Mouse (Mus musculus) liver, embryonic 12.5 days (tissue): Measurements from ENCODE around the gene Ehmt2. TPM values are rescaled to one million over a fixed set of nuclear protein-coding genes. Genes with fewer than 3 reads are reported as not detected.
A peak's percentile ranks its signal among the peaks of the same experiment; 100 is the strongest.
"Not testable (repeated sequence)": the region's sequence is repeated elsewhere in the genome, so short reads cannot be mapped to it uniquely, and the experiment has no call there.

Source experiments
- ATAC-seq: fragments of 200-750 bp; cut with Nextera tagmentation; 2 replicates; pipeline ENCODE4 v1.8.0; 2017; ENCODE audit warnings: moderate number of reproducible peaks, mild to moderate bottlenecking, moderate library complexity
- H3K27ac ChIP-seq: fragments of 300-500 bp; sonication (generic); 2 replicates; pipeline ENCODE4 v1.5.1; 2016; ENCODE audit warnings: mild to moderate bottlenecking
- H3K27me3 ChIP-seq: fragments of 300-500 bp; sonication (generic); replicated peaks from 2 replicates; pipeline ENCODE4 v1.6.1; 2016; ENCODE audit warnings: mild to moderate bottlenecking, moderate library complexity
- H3K36me3 ChIP-seq: fragments of 300-500 bp; sonication (generic); 2 replicates; pipeline ENCODE4 v1.6.1; 2016; ENCODE audit warnings: mild to moderate bottlenecking, moderate library complexity
- H3K4me1 ChIP-seq: fragments of 300-500 bp; sonication (generic); 2 replicates; pipeline ENCODE4 v1.6.1; 2016
- H3K4me2 ChIP-seq: fragments of 300-500 bp; sonication (generic); 2 replicates; pipeline ENCODE4 v1.6.1; 2016; ENCODE audit warnings: mild to moderate bottlenecking, moderate library complexity
- H3K4me3 ChIP-seq: fragments of 300-500 bp; sonication (generic); 2 replicates; pipeline ENCODE4 v1.5.1; 2016; ENCODE audit warnings: mild to moderate bottlenecking, moderate library complexity
- H3K9ac ChIP-seq: fragments of 300-500 bp; sonication (generic); 2 replicates; pipeline ENCODE4 v1.6.1; 2016; ENCODE audit warnings: mild to moderate bottlenecking, moderate library complexity
- H3K9me3 ChIP-seq: fragments of 300-500 bp; sonication (generic); replicated peaks from 2 replicates; pipeline ENCODE4 v1.6.1; 2016; ENCODE audit warnings: mild to moderate bottlenecking, moderate library complexity
- WGBS: fragments of 180-500 bp; shearing (Covaris S2); methylation state at CpG from one replicate; pipeline ENCODE4 v1.1.7; 2016; ENCODE audit not compliant: insufficient replicate concordance; 5-methylcytosine and 5-hydroxymethylcytosine counted together
- microRNA-seq: library from miRNA; unstranded; fragments of <30 nt; microRNA quantifications from one replicate; pipeline ENCODE4, GENCODE M21; 2017
- polyA plus RNA-seq: library from polyadenylated mRNA; unstranded; fragments of >200 nt; fragmentation: Nextera tagmentation; extraction: Ambion mirVana; gene quantifications from 2 replicates; pipeline ENCODE4 v1.2.1, GENCODE M21; 2016

Gene Ehmt2
- polyA plus RNA-seq, 1 experiment from 2014 or later = 32.8 TPM

- 1% methylated on average over 31 of the region's 47 CpGs for WGBS
- not testable (repeated sequence) for H3K9ac ChIP-seq, H3K9me3 ChIP-seq, H3K27ac ChIP-seq, H3K36me3 ChIP-seq
- Histone ChIP-seq H3K27me3 (peaks cover 75% of the 10 kb centered on the region), H3K4me3 (peak overlapping the region; percentile 63), H3K4me1 (peaks cover 12% of the 10 kb centered on the region), H3K4me2 (peak overlapping the region; percentile 87)
- ATAC-seq = peak; percentile 36; the same call in 1 of the 2 replicates
Measured at GRCm38 (mm10) chr17:34958734-34959129, 60.5 kb downstream of the Ehmt2 start.

- Histone ChIP-seq H3K4me2 (peak within 1 kb of the TSS; percentile 87), H3K27me3 (peaks cover 76% of the 10 kb centered on the region), H3K27ac (peak within 1 kb of the TSS; percentile 85), H3K9ac (peak within 1 kb of the TSS; percentile 75), H3K4me1 (peaks cover 12% of the 10 kb centered on the region), H3K4me3 (peak within 1 kb of the TSS; percentile 63)
- WGBS = under 1% methylated on average over 32 of the region's 32 CpGs
- peak; percentile 90 for ATAC-seq
- H3K36me3 ChIP-seq, H3K9me3 ChIP-seq: not testable (repeated sequence)
Measured at GRCm38 (mm10) chr17:34959130-34959778, 61.0 kb downstream of the Ehmt2 start, which contains the start of gene Hspa1b. Hspa1b (minus strand) TSS chr17:34959238.

GRCm38 (mm10) chr17:34959881-34960515 is 61.7 kb downstream of the Ehmt2 start:
- H3K4me1 ChIP-seq = peaks cover 12% of the 10 kb centered on the region
- H3K9ac ChIP-seq = peak overlapping the region; percentile 75
- H3K9me3 ChIP-seq = no peaks in the 10 kb centered on the region
- peaks cover 77% of the 10 kb centered on the region for H3K27me3 ChIP-seq
- peak overlapping the region; percentile 87 for H3K4me2 ChIP-seq
- H3K36me3 ChIP-seq = no peaks in the 10 kb centered on the region
- ATAC-seq = peak; percentile 53
- H3K27ac ChIP-seq = peak overlapping the region; percentile 85
- WGBS = 5% methylated on average over 12 of the region's 12 CpGs
- peak overlapping the region; percentile 63 for H3K4me3 ChIP-seq

GRCm38 (mm10) chr17:34960702-34961493 is 62.6 kb downstream of the Ehmt2 start:
- Histone ChIP-seq H3K4me1 (peaks cover 12% of the 10 kb centered on the region), H3K9me3 (no peaks in the 10 kb centered on the region), H3K27ac (no peak overlapping the region), H3K4me2 (no peak overlapping the region), H3K4me3 (no peak overlapping the region), H3K36me3 (no peaks in the 10 kb centered on the region), H3K27me3 (peaks cover 77% of the 10 kb centered on the region), H3K9ac (no peak overlapping the region)
- ATAC-seq = no peak

- WGBS = 27% methylated on average over 3 of the region's 3 CpGs
- peaks cover 80% of the 10 kb centered on the region for H3K27me3 ChIP-seq
- no peak overlapping the region for H3K4me3 ChIP-seq
- H3K36me3 ChIP-seq = no peaks in the 10 kb centered on the region
- H3K9ac ChIP-seq = no peak overlapping the region
- no peak overlapping the region for H3K27ac ChIP-seq
- ATAC-seq = no peak
- no peak overlapping the region for H3K4me2 ChIP-seq
- peaks cover 12% of the 10 kb centered on the region for H3K4me1 ChIP-seq
- H3K9me3 ChIP-seq = no peaks in the 10 kb centered on the region
Measured at GRCm38 (mm10) chr17:34962125-34962524, 63.9 kb downstream of the Ehmt2 start.

DNA sequence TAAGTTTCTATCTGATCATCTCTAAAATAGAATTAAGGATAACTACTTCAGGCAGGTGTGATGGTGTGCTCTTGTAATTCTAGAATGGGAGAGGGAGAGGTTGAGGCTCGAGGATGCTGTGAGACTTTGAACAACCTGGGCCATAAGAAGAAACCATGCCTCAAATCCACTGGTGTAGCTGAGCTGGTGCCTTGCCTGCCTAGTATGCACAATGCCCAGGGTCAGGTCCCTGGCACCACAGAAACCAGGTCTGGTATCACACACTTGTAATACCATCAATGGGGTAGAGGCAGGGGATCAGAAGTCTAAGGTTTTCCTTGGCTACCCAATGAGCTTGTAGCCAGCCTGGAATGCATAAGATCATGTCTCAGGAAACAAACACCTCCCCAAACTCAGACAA is 64.6 kb downstream of the Ehmt2 start:
- 48% methylated on average over 1 of the region's 1 CpGs for WGBS
- no peak for ATAC-seq
- Histone ChIP-seq H3K36me3 (no peaks in the 10 kb centered on the region), H3K4me2 (no peak overlapping the region), H3K27ac (no peak overlapping the region), H3K9ac (no peak overlapping the region), H3K9me3 (no peaks in the 10 kb centered on the region), H3K27me3 (peaks cover 82% of the 10 kb centered on the region), H3K4me1 (peaks cover 12% of the 10 kb centered on the region), H3K4me3 (no peak overlapping the region)

Small RNA genes lying within 50 kb of the gene (microRNA-seq; reads per million reads assigned to microRNA genes)
- gene Mir6972 = not detected

Other genes with a start within 250 kb of the Ehmt2 start
- gene Tnxb, start 227.9 kb upstream of the Ehmt2 start, polyA plus RNA-seq = 0.04 and 0.05 TPM in 2 replicates
- gene C4b, start 154.6 kb upstream of the Ehmt2 start, polyA plus RNA-seq = 0.42 and 0.61 TPM in 2 replicates
- gene Cyp21a1, start 93.9 kb upstream of the Ehmt2 start, polyA plus RNA-seq = not detected in 2 replicates
- gene Stk19, start 61.5 kb upstream of the Ehmt2 start, polyA plus RNA-seq = 18.0 and 18.6 TPM in 2 replicates
- gene Dxo, start 61.5 kb upstream of the Ehmt2 start, polyA plus RNA-seq = 37.0 and 38.8 TPM in 2 replicates
- gene Skiv2l, start 48.3 kb upstream of the Ehmt2 start, polyA plus RNA-seq = 34.0 and 39.5 TPM in 2 replicates
- 69.3 and 72.0 TPM in 2 replicates for gene Nelfe, start 48.1 kb upstream of the Ehmt2 start, polyA plus RNA-seq
- gene Cfb, start 36.0 kb upstream of the Ehmt2 start, polyA plus RNA-seq = 83.5 and 85.0 TPM in 2 replicates
- gene Zbtb12, start 19.0 kb upstream of the Ehmt2 start, polyA plus RNA-seq = 1.8 and 1.9 TPM in 2 replicates
- not detected in 2 replicates for gene Gm20547, start 16.4 kb upstream of the Ehmt2 start, polyA plus RNA-seq
- gene C2, start 204 bp upstream of the Ehmt2 start, polyA plus RNA-seq = 7.9 and 8.2 TPM in 2 replicates
- gene Slc44a4, start 16.0 kb downstream of the Ehmt2 start, polyA plus RNA-seq = 0.75 and 0.79 TPM in 2 replicates
- 16.9 and 17.3 TPM in 2 replicates for gene Neu1, start 32.8 kb downstream of the Ehmt2 start, polyA plus RNA-seq
- 0.11 and 0.21 TPM in 2 replicates for gene Hspa1b, start 60.8 kb downstream of the Ehmt2 start, polyA plus RNA-seq
- 0.73 TPM in 1 of 2 replicates, not detected in the other for gene Gm20481, start 71.4 kb downstream of the Ehmt2 start, polyA plus RNA-seq
- 2.8 and 5.0 TPM in 2 replicates for gene Hspa1a, start 73.7 kb downstream of the Ehmt2 start, polyA plus RNA-seq
- gene Hspa1l, start 74.2 kb downstream of the Ehmt2 start, polyA plus RNA-seq = 0.38 and 0.49 TPM in 2 replicates
- 202 and 215 TPM in 2 replicates for gene Lsm2, start 83.4 kb downstream of the Ehmt2 start, polyA plus RNA-seq
- 208 and 211 TPM in 2 replicates for gene Vars, start 102.5 kb downstream of the Ehmt2 start, polyA plus RNA-seq
- 0.10 and 0.15 TPM in 2 replicates for gene Vwa7, start 118.1 kb downstream of the Ehmt2 start, polyA plus RNA-seq
- gene Sapcd1, start 129.5 kb downstream of the Ehmt2 start, polyA plus RNA-seq = 2.8 and 3.4 TPM in 2 replicates
- 4.0 and 4.8 TPM in 2 replicates for gene Msh5, start 148.3 kb downstream of the Ehmt2 start, polyA plus RNA-seq
- 160 and 162 TPM in 2 replicates for gene Clic1, start 151.5 kb downstream of the Ehmt2 start, polyA plus RNA-seq
- 49.0 and 49.1 TPM in 2 replicates for gene Ddah2, start 160.6 kb downstream of the Ehmt2 start, polyA plus RNA-seq
- 0.41 and 0.44 TPM in 2 replicates for gene Ly6g6c, start 166.9 kb downstream of the Ehmt2 start, polyA plus RNA-seq
- 7.3 and 8.7 TPM in 2 replicates for gene Mpig6b, start 167.7 kb downstream of the Ehmt2 start, polyA plus RNA-seq
- gene Ly6g6e, start 178.4 kb downstream of the Ehmt2 start, polyA plus RNA-seq = 0.23 TPM in 1 of 2 replicates, not detected in the other
- gene Ly6g6d, start 179.6 kb downstream of the Ehmt2 start, polyA plus RNA-seq = 0.36 and 0.53 TPM in 2 replicates
- 10.2 and 10.5 TPM in 2 replicates for gene Ly6g6f, start 187.1 kb downstream of the Ehmt2 start, polyA plus RNA-seq
- 60.2 and 61.1 TPM in 2 replicates for gene Abhd16a, start 190.8 kb downstream of the Ehmt2 start, polyA plus RNA-seq
- gene Ly6g5c, start 209.8 kb downstream of the Ehmt2 start, polyA plus RNA-seq = not detected in 2 replicates
- 0.55 and 0.81 TPM in 2 replicates for gene Ly6g5b, start 217.0 kb downstream of the Ehmt2 start, polyA plus RNA-seq
- gene Gpank1, start 223.0 kb downstream of the Ehmt2 start, polyA plus RNA-seq = 16.5 and 19.6 TPM in 2 replicates
- gene Csnk2b, start 223.6 kb downstream of the Ehmt2 start, polyA plus RNA-seq = 187 and 192 TPM in 2 replicates
- 3.7 and 4.3 TPM in 2 replicates for gene D17H6S53E, start 227.9 kb downstream of the Ehmt2 start, polyA plus RNA-seq
- gene Apom, start 233.6 kb downstream of the Ehmt2 start, polyA plus RNA-seq = 482 and 508 TPM in 2 replicates
- gene Bag6, start 236.7 kb downstream of the Ehmt2 start, polyA plus RNA-seq = 29.1 and 35.5 TPM in 2 replicates